Mouse (Mus musculus) liver, postnatal 0 days (tissue): ENCODE data around the gene P4hb.

ENCODE experiments used
- CTCF ChIP-seq: sonication (generic); IDR thresholded peaks from 2 replicates; pipeline ENCODE4 v1.5.1; 2016; ENCODE audit warnings: antibody characterized with exemption, low read depth
- EP300 ChIP-seq: IDR thresholded peaks from 2 replicates; pipeline ENCODE4 v1.6.1; 2016; ENCODE audit warnings: antibody characterized with exemption, low read depth, mild to moderate bottlenecking

DNA sequence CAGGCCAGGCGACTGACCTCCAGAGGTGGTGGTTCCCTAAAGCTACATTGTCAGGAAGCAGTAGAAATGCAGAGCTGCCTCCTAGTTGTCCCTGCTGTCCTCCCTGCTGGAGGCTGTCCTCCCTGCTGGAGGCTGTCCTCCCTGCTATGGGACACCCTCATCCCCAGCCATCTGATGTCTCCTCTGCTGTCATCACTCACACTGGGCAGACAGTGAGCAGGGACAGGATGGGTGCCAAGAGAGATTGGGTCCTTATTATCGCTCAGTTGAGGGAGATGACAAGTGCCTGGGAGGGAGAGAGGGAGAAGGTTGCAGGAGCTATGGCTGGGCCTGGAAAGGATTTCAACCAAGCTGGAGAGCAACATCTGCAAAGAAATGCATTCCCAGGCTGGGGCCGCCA lies 37.9 kb downstream of the P4hb start:
- TF ChIP-seq CTCF (no peak), EP300 (no peak)
